Mouse (Mus musculus): ENCODE results near the gene 2010111I01Rik. TPM values are rescaled to one million over a fixed set of nuclear protein-coding genes. Genes with fewer than 3 reads are reported as not detected.

The 2010111I01Rik gene
- polyA plus RNA-seq, 1 experiment = 84.5 TPM

DNA sequence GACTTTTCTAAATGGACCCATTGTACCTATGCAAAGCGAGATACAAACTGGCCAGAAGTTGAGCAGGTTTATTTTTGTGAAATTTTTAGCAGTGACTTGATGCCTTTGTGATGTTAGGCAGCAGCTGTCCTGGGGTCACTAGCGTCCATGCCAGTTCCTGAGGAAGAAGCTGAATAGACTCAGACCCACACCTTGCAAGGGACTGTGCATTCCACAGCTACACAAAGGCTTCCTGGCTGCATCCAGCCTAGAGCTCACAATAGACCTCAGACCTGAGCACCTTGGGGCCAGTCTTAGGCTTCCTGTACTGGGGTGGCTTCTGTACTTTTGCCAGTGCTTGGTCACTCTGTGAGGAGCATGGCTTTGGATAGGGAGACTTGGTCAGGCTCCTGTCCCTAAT is 309.2 kb downstream of the 2010111I01Rik start:
- Histone ChIP-seq H3K27ac (ENCODE audit: insufficient read depth, low read depth, low read length) (peak overlapping the region; percentile 27), H3K36me3 (ENCODE audit: control insufficient read depth, insufficient read depth, low read length) (no peaks in the 10 kb centered on the region; the same call in none of the 2 replicates), H3K4me3 (ENCODE audit: insufficient read depth, low read depth, low read length) (peak overlapping the region; percentile 33), H3K27me3 (replicated peaks; ENCODE audit: control insufficient read depth, insufficient read depth, low read length) (no peaks in the 10 kb centered on the region), H3K4me1 (ENCODE audit: control insufficient read depth, insufficient read depth, low read length) (peaks cover 42% of the 10 kb centered on the region)
- peak; percentile 51 for DNase-seq
- 34% methylated on average over 2 of the region's 2 CpGs for WGBS
- no peak for TF ChIP-seq CTCF (conservative IDR thresholded peaks at IDR 0.05; ENCODE audit: insufficient read depth, insufficient read length, low read depth, low read length)
- TF ChIP-seq POLR2A (IDR thresholded peaks at IDR 0.05; ENCODE audit: low read depth, low read length) = no peak

DNA sequence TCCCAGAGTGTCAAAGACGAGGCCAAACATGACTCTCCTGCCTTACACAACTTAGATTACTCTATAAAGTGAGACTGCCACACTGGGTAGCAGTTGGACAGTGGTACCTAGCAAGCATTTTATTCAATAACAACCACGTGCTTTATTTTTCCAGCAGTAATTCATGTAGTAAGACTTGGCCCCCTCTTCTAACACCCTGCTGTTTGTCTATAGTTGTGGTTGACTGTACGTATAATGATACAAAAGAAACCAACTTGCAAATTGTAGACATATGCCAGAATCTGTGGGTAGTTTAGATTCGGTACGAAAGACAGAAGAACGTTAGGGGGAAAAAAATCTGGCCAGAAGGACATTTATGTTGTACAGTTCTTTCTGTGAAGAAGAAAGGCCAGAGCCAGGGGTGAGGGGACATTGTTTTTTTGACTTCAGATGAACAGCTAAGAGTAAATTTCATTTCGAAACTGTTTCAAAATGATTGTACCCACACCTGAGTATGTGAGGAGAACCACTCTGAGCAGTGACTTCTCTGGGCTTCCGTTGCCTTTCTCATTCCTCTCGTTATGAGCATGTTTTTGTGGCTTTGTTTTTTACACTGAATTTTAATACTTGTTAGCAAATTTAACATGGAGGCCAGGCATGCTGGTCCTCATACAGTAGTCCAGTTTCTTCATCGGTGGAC is 309.9 kb downstream of the 2010111I01Rik start:
- Histone ChIP-seq H3K27ac (ENCODE audit: insufficient read depth, low read depth, low read length) (peak overlapping the region; percentile 68), H3K4me3 (ENCODE audit: insufficient read depth, low read depth, low read length) (peak overlapping the region; percentile 45), H3K27me3 (replicated peaks; ENCODE audit: control insufficient read depth, insufficient read depth, low read length) (no peaks in the 10 kb centered on the region), H3K4me1 (ENCODE audit: control insufficient read depth, insufficient read depth, low read length) (peaks cover 40% of the 10 kb centered on the region), H3K36me3 (ENCODE audit: control insufficient read depth, insufficient read depth, low read length) (no peaks in the 10 kb centered on the region; the same call in none of the 2 replicates)
- 31% methylated on average over 10 of the region's 10 CpGs for WGBS
- DNase-seq = no peak
- no peak for TF ChIP-seq POLR2A (IDR thresholded peaks at IDR 0.05; ENCODE audit: low read depth, low read length)
- TF ChIP-seq CTCF (conservative IDR thresholded peaks at IDR 0.05; ENCODE audit: insufficient read depth, insufficient read length, low read depth, low read length) = no peak

DNA sequence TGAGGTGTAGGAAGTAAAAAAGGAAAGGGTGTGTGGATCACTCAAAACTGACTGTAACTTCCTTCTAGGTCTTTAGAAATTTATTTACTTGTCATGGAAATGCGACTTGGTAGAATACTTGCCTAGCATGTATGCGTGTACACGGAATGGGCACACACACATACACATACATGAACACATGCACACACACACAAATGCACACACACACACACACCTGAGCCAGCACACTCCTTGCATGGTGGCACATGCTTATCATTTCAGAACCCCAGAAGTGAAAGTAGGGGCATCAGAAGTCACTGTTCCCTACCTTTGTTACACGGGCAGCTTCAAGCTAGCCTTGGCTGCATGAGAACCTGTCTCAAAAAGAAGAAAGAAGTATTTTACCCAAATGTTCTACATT is 311.7 kb downstream of the 2010111I01Rik start:
- no peak for DNase-seq
- WGBS = 39% methylated on average over 4 of the region's 4 CpGs
- Histone ChIP-seq H3K36me3 (ENCODE audit: control insufficient read depth, insufficient read depth, low read length) (no peaks in the 10 kb centered on the region; the same call in 1 of the 2 replicates), H3K27ac (ENCODE audit: insufficient read depth, low read depth, low read length) (no peak overlapping the region), H3K4me3 (ENCODE audit: insufficient read depth, low read depth, low read length) (no peak overlapping the region), H3K4me1 (ENCODE audit: control insufficient read depth, insufficient read depth, low read length) (peaks cover 38% of the 10 kb centered on the region), H3K27me3 (replicated peaks; ENCODE audit: control insufficient read depth, insufficient read depth, low read length) (no peaks in the 10 kb centered on the region)
- TF ChIP-seq CTCF (conservative IDR thresholded peaks at IDR 0.05; ENCODE audit: insufficient read depth, insufficient read length, low read depth, low read length) = no peak
- no peak for TF ChIP-seq POLR2A (IDR thresholded peaks at IDR 0.05; ENCODE audit: low read depth, low read length)

DNA sequence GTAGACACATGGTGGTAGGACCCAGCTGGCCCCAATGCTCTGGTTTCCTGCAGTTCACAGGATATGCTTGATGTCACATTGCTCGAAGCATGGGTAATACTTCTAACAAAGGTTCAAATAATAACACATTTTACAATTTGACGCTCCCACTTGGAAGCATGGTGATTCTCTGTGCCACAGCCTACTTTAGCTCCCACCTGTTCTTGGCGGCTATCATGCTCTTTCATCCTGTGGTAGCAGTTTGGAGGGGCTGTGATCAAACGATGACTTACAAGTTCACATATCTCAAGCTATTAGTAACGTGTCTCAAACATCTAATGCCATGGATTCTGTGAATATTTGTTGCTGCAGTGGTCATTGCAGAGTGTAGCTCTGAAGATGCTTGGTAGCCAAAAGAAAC is 312.6 kb downstream of the 2010111I01Rik start:
- DNase-seq = no peak
- Histone ChIP-seq H3K36me3 (ENCODE audit: control insufficient read depth, insufficient read depth, low read length) (no peaks in the 10 kb centered on the region; the same call in 1 of the 2 replicates), H3K27ac (ENCODE audit: insufficient read depth, low read depth, low read length) (peak overlapping the region; percentile 52), H3K27me3 (replicated peaks; ENCODE audit: control insufficient read depth, insufficient read depth, low read length) (no peaks in the 10 kb centered on the region), H3K4me1 (ENCODE audit: control insufficient read depth, insufficient read depth, low read length) (peaks cover 42% of the 10 kb centered on the region), H3K4me3 (ENCODE audit: insufficient read depth, low read depth, low read length) (peak overlapping the region; percentile 11; the same call in 1 of the 2 replicates)
- WGBS = 35% methylated on average over 5 of the region's 5 CpGs
- no peak for TF ChIP-seq POLR2A (IDR thresholded peaks at IDR 0.05; ENCODE audit: low read depth, low read length)
- no peak for TF ChIP-seq CTCF (conservative IDR thresholded peaks at IDR 0.05; ENCODE audit: insufficient read depth, insufficient read length, low read depth, low read length)

GRCm38 (mm10) chr13:63278141-63278631 is 313.5 kb downstream of the 2010111I01Rik start:
- Histone ChIP-seq H3K27me3 (replicated peaks; ENCODE audit: control insufficient read depth, insufficient read depth, low read length) (no peaks in the 10 kb centered on the region), H3K4me3 (ENCODE audit: insufficient read depth, low read depth, low read length) (peak overlapping the region; percentile 26), H3K36me3 (ENCODE audit: control insufficient read depth, insufficient read depth, low read length) (no peaks in the 10 kb centered on the region; the same call in 1 of the 2 replicates), H3K4me1 (ENCODE audit: control insufficient read depth, insufficient read depth, low read length) (peaks cover 43% of the 10 kb centered on the region), H3K27ac (ENCODE audit: insufficient read depth, low read depth, low read length) (peak overlapping the region; percentile 52)
- peak; percentile 75 for DNase-seq
- no peak for TF ChIP-seq CTCF (conservative IDR thresholded peaks at IDR 0.05; ENCODE audit: insufficient read depth, insufficient read length, low read depth, low read length)
- no peak for TF ChIP-seq POLR2A (IDR thresholded peaks at IDR 0.05; ENCODE audit: low read depth, low read length)
- 13% methylated on average over 5 of the region's 5 CpGs for WGBS

DNA sequence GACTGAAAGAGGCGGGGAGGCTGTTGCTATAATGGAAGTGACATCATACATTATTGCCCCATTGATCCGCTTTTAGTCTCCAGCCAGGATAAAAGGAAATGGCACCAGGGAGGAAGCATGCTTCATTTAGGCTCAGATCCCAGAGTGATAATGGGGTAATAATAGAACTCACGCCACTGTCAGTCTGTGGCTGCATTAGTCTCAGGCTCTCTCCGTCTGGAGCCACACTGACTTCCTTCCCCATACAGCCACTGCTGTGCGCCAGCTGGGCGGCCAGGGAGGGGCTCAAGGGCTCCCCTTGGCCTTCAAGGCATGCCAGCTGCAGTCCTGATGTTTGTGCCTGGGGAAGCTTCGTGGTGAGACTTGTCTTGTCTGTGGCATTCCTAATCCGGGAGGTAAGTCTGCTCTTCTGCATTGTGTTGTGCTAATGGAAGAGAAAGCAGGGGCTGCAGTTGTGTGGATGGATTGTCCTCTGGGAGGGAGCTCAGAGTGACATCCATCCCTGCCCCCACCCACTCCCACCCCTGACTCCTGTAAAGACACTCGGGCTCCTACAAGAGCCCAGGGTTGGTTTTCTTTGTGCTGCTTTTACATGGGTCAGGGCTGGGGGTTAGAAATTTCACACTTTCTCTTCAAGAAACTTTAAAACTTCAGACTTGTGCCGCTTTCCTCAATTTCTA is 314.2 kb downstream of the 2010111I01Rik start:
- peaks cover 5% of the 10 kb centered on the region; the same call in 1 of the 2 replicates for H3K36me3 ChIP-seq (ENCODE audit: control insufficient read depth, insufficient read depth, low read length)
- H3K27me3 ChIP-seq (replicated peaks; ENCODE audit: control insufficient read depth, insufficient read depth, low read length) = no peaks in the 10 kb centered on the region
- peak; percentile 84 for DNase-seq
- H3K27ac ChIP-seq (ENCODE audit: insufficient read depth, low read depth, low read length) = peak overlapping the region; percentile 52
- 37% methylated on average over 10 of the region's 10 CpGs for WGBS
- H3K4me3 ChIP-seq (ENCODE audit: insufficient read depth, low read depth, low read length) = peak overlapping the region; percentile 31
- no peak for TF ChIP-seq POLR2A (IDR thresholded peaks at IDR 0.05; ENCODE audit: low read depth, low read length)
- TF ChIP-seq CTCF (conservative IDR thresholded peaks at IDR 0.05; ENCODE audit: insufficient read depth, insufficient read length, low read depth, low read length) = no peak
- H3K4me1 ChIP-seq (ENCODE audit: control insufficient read depth, insufficient read depth, low read length) = peaks cover 47% of the 10 kb centered on the region

GRCm38 (mm10) chr13:63279807-63280206 is 315.1 kb downstream of the 2010111I01Rik start:
- H3K27me3 ChIP-seq (replicated peaks; ENCODE audit: control insufficient read depth, insufficient read depth, low read length) = no peaks in the 10 kb centered on the region
- 32% methylated on average over 8 of the region's 8 CpGs for WGBS
- H3K4me1 ChIP-seq (ENCODE audit: control insufficient read depth, insufficient read depth, low read length) = peaks cover 47% of the 10 kb centered on the region
- peak overlapping the region; percentile 31 for H3K4me3 ChIP-seq (ENCODE audit: insufficient read depth, low read depth, low read length)
- H3K36me3 ChIP-seq (ENCODE audit: control insufficient read depth, insufficient read depth, low read length) = peaks cover 6% of the 10 kb centered on the region; the same call in 1 of the 2 replicates
- peak overlapping the region; percentile 74 for H3K27ac ChIP-seq (ENCODE audit: insufficient read depth, low read depth, low read length)
- no peak for DNase-seq
- no peak for TF ChIP-seq POLR2A (IDR thresholded peaks at IDR 0.05; ENCODE audit: low read depth, low read length)
- TF ChIP-seq CTCF (conservative IDR thresholded peaks at IDR 0.05; ENCODE audit: insufficient read depth, insufficient read length, low read depth, low read length) = no peak

Measured in kidney, adult 2 months (tissue).